Mouse (Mus musculus): ENCODE measurements around the gene Fam189b. TPM values are rescaled to one million over a fixed set of nuclear protein-coding genes. Genes with fewer than 3 reads are reported as not detected.

Gene Fam189b
- polyA plus RNA-seq, 1 experiment, result 21.7 TPM

GRCm38 (mm10) chr3:89219546-89219945, 36.6 kb downstream of the Fam189b start:
- no peaks in the 10 kb centered on the region for H3K36me3 ChIP-seq (ENCODE audit: control insufficient read depth, insufficient read depth, low read length, poor library complexity, severe bottlenecking)
- no peak overlapping the region for H3K27ac ChIP-seq (ENCODE audit: insufficient read depth, low read length)
- H3K9ac ChIP-seq (ENCODE audit: low read depth, poor library complexity, severe bottlenecking), result no peak overlapping the region
- peaks cover under 1% of the 10 kb centered on the region for H3K4me1 ChIP-seq (ENCODE audit: control insufficient read depth, insufficient read depth, low read length)
- H3K4me3 ChIP-seq (ENCODE audit: low read depth, low read length), result no peak overlapping the region
- TF ChIP-seq POLR2A (IDR thresholded peaks at IDR 0.05; ENCODE audit: insufficient read depth, low read length) (no peak), EP300 (IDR thresholded peaks at IDR 0.05; ENCODE audit: insufficient read depth, low read depth, low read length) (no peak)
- H3K27me3 ChIP-seq (ENCODE audit: control insufficient read depth, insufficient read depth, low read length, poor library complexity, severe bottlenecking), result no peaks in the 10 kb centered on the region
- H3K9me3 ChIP-seq (replicated peaks; ENCODE audit: control insufficient read depth, insufficient read depth, low read length, poor library complexity, severe bottlenecking), result no peaks in the 10 kb centered on the region

GRCm38 (mm10) chr3:89221167-89221566, 38.2 kb downstream of the Fam189b start:
- H3K9ac ChIP-seq (ENCODE audit: low read depth, poor library complexity, severe bottlenecking), result no peak overlapping the region
- no peak for TF ChIP-seq EP300 (IDR thresholded peaks at IDR 0.05; ENCODE audit: insufficient read depth, low read depth, low read length)
- TF ChIP-seq POLR2A (IDR thresholded peaks at IDR 0.05; ENCODE audit: insufficient read depth, low read length), result no peak
- no peak for TF ChIP-seq CTCF (IDR thresholded peaks at IDR 0.05; ENCODE audit: low read depth, low read length)
- no peak overlapping the region for H3K27ac ChIP-seq (ENCODE audit: insufficient read depth, low read length)
- H3K4me3 ChIP-seq (ENCODE audit: low read depth, low read length), result no peak overlapping the region
- no peaks in the 10 kb centered on the region for H3K27me3 ChIP-seq (ENCODE audit: control insufficient read depth, insufficient read depth, low read length, poor library complexity, severe bottlenecking)
- H3K9me3 ChIP-seq (replicated peaks; ENCODE audit: control insufficient read depth, insufficient read depth, low read length, poor library complexity, severe bottlenecking), result no peaks in the 10 kb centered on the region
- H3K36me3 ChIP-seq (ENCODE audit: control insufficient read depth, insufficient read depth, low read length, poor library complexity, severe bottlenecking), result no peaks in the 10 kb centered on the region
- H3K4me1 ChIP-seq (ENCODE audit: control insufficient read depth, insufficient read depth, low read length), result peaks cover 10% of the 10 kb centered on the region

GRCm38 (mm10) chr3:89224796-89225195, 41.9 kb downstream of the Fam189b start:
- H3K9ac ChIP-seq (ENCODE audit: low read depth, poor library complexity, severe bottlenecking), result no peak overlapping the region
- peaks cover 10% of the 10 kb centered on the region for H3K4me1 ChIP-seq (ENCODE audit: control insufficient read depth, insufficient read depth, low read length)
- H3K27ac ChIP-seq (ENCODE audit: insufficient read depth, low read length), result no peak overlapping the region
- H3K36me3 ChIP-seq (ENCODE audit: control insufficient read depth, insufficient read depth, low read length, poor library complexity, severe bottlenecking), result no peaks in the 10 kb centered on the region
- no peaks in the 10 kb centered on the region for H3K27me3 ChIP-seq (ENCODE audit: control insufficient read depth, insufficient read depth, low read length, poor library complexity, severe bottlenecking)
- H3K9me3 ChIP-seq (replicated peaks; ENCODE audit: control insufficient read depth, insufficient read depth, low read length, poor library complexity, severe bottlenecking), result no peaks in the 10 kb centered on the region
- TF ChIP-seq EP300 (IDR thresholded peaks at IDR 0.05; ENCODE audit: insufficient read depth, low read depth, low read length) (no peak), POLR2A (IDR thresholded peaks at IDR 0.05; ENCODE audit: insufficient read depth, low read length) (no peak), CTCF (IDR thresholded peaks at IDR 0.05; ENCODE audit: low read depth, low read length) (no peak)
- H3K4me3 ChIP-seq (ENCODE audit: low read depth, low read length), result no peak overlapping the region

- Histone ChIP-seq H3K9ac (ENCODE audit: low read depth, poor library complexity, severe bottlenecking) (no peak overlapping the region), H3K36me3 (ENCODE audit: control insufficient read depth, insufficient read depth, low read length, poor library complexity, severe bottlenecking) (no peaks in the 10 kb centered on the region), H3K4me3 (ENCODE audit: low read depth, low read length) (peak overlapping the region; percentile 9; the same call in 1 of the 2 replicates), H3K27ac (ENCODE audit: insufficient read depth, low read length) (peak overlapping the region; percentile 64), H3K27me3 (ENCODE audit: control insufficient read depth, insufficient read depth, low read length, poor library complexity, severe bottlenecking) (no peaks in the 10 kb centered on the region), H3K4me1 (ENCODE audit: control insufficient read depth, insufficient read depth, low read length) (peaks cover 10% of the 10 kb centered on the region), H3K9me3 (replicated peaks; ENCODE audit: control insufficient read depth, insufficient read depth, low read length, poor library complexity, severe bottlenecking) (no peaks in the 10 kb centered on the region)
- TF ChIP-seq POLR2A (IDR thresholded peaks at IDR 0.05; ENCODE audit: insufficient read depth, low read length) (no peak), EP300 (IDR thresholded peaks at IDR 0.05; ENCODE audit: insufficient read depth, low read depth, low read length) (no peak), CTCF (IDR thresholded peaks at IDR 0.05; ENCODE audit: low read depth, low read length) (no peak)
Observed at GRCm38 (mm10) chr3:89225321-89225815, 42.4 kb downstream of the Fam189b start.

- TF ChIP-seq EP300 (IDR thresholded peaks at IDR 0.05; ENCODE audit: insufficient read depth, low read depth, low read length), result peak; percentile 84
- no peak for TF ChIP-seq POLR2A (IDR thresholded peaks at IDR 0.05; ENCODE audit: insufficient read depth, low read length)
- peak overlapping the region; percentile 68 for H3K27ac ChIP-seq (ENCODE audit: insufficient read depth, low read length)
- H3K9me3 ChIP-seq (replicated peaks; ENCODE audit: control insufficient read depth, insufficient read depth, low read length, poor library complexity, severe bottlenecking), result no peaks in the 10 kb centered on the region
- peaks cover 10% of the 10 kb centered on the region for H3K4me1 ChIP-seq (ENCODE audit: control insufficient read depth, insufficient read depth, low read length)
- peak overlapping the region; percentile 58 for H3K4me3 ChIP-seq (ENCODE audit: low read depth, low read length)
- H3K9ac ChIP-seq (ENCODE audit: low read depth, poor library complexity, severe bottlenecking), result peak overlapping the region; percentile 51
- no peaks in the 10 kb centered on the region for H3K36me3 ChIP-seq (ENCODE audit: control insufficient read depth, insufficient read depth, low read length, poor library complexity, severe bottlenecking)
- H3K27me3 ChIP-seq (ENCODE audit: control insufficient read depth, insufficient read depth, low read length, poor library complexity, severe bottlenecking), result no peaks in the 10 kb centered on the region
Observed at GRCm38 (mm10) chr3:89225918-89226317, 43.0 kb downstream of the Fam189b start.

GRCm38 (mm10) chr3:89226361-89226760, 43.4 kb downstream of the Fam189b start:
- TF ChIP-seq CTCF (IDR thresholded peaks at IDR 0.05; ENCODE audit: low read depth, low read length), result no peak
- TF ChIP-seq POLR2A (IDR thresholded peaks at IDR 0.05; ENCODE audit: insufficient read depth, low read length), result no peak
- no peak for TF ChIP-seq EP300 (IDR thresholded peaks at IDR 0.05; ENCODE audit: insufficient read depth, low read depth, low read length)
- no peaks in the 10 kb centered on the region for H3K36me3 ChIP-seq (ENCODE audit: control insufficient read depth, insufficient read depth, low read length, poor library complexity, severe bottlenecking)
- H3K27me3 ChIP-seq (ENCODE audit: control insufficient read depth, insufficient read depth, low read length, poor library complexity, severe bottlenecking), result no peaks in the 10 kb centered on the region
- peak overlapping the region; percentile 58 for H3K4me3 ChIP-seq (ENCODE audit: low read depth, low read length)
- H3K9me3 ChIP-seq (replicated peaks; ENCODE audit: control insufficient read depth, insufficient read depth, low read length, poor library complexity, severe bottlenecking), result no peaks in the 10 kb centered on the region
- peaks cover 10% of the 10 kb centered on the region for H3K4me1 ChIP-seq (ENCODE audit: control insufficient read depth, insufficient read depth, low read length)
- H3K9ac ChIP-seq (ENCODE audit: low read depth, poor library complexity, severe bottlenecking), result peak overlapping the region; percentile 51
- peak overlapping the region; percentile 68 for H3K27ac ChIP-seq (ENCODE audit: insufficient read depth, low read length)
